Mouse (Mus musculus) cerebellum, adult 8-10 months (tissue): Measurements from ENCODE around the gene Fggy.

Source experiments
- DNase-seq: peaks from one replicate; pipeline ENCODE4 v3.0.0; 2022

The Fggy gene

DNA sequence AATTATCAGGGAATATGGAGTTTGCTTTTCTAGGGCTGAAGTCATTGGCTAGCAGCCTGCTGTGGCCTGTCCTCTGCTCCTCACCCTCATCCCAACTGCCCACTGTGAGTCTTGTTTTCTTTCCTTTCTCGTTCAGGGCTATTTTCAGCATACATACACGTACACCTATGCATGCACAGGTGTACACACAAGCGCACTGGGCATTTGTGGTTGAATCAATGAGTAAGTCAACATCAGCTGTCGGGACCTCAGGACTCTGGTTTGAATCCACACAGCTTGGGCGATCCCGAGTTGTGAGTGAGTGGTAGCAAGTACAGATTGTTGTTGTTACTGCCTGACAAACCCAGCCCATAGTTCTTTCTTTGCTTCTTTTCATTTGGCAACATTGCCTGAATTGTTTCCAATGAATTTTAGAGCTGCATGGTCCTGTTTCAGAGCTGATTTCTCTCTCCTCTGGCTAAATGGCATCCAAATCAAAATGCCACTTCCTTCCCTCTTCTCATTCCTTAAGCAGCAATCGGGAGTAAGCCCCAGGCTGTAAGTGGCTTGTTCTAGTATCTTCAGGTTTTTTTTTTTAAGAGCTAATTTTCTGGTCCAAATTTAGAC lies 109.1 kb downstream of the Fggy start:
- DNase-seq = no peak

- no peak for DNase-seq
Measured at GRCm38 (mm10) chr4:95666896-95667295, 109.6 kb downstream of the Fggy start.

GRCm38 (mm10) chr4:95667595-95667994 lies 110.3 kb downstream of the Fggy start:
- DNase-seq = no peak

DNA sequence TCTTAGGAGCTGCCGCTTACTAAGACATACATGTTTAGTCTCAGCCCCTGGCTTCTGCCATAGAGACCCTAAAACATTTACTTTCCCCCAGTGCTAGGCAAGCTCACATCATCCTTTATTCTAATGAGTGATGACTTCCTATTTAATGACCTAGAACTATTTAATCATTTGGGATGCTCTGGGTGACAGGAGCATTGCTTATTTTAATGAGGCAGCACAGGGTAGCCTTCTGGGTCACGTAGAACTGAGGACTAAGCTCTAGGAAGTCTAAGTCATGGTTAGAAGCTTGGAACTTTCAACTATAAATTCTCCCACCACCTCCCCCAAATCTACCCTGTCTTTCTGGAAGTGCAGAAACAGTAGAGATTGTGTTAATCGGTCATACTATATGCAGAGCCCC lies 111.2 kb downstream of the Fggy start:
- DNase-seq = no peak

GRCm38 (mm10) chr4:95669336-95669735 lies 112.0 kb downstream of the Fggy start:
- DNase-seq = no peak

DNA sequence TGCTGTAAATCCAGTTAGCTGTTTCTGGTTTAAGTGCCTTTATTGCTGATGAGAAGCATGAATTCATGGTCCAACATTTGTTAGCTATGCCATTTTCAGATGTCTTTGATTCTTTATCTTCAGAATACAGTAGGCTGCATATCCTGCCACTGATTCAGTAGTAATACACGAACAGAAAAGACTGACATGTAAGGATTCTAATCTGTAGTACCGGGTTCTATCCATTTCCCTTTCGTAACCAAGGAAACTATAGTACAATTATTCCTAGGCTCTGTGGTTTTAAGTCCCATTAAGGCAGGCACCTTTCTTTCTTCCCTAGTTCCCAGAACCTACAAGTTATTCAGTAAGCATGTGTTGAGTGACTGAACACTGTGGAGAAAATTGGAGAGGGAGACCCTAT lies 113.3 kb downstream of the Fggy start:
- no peak for DNase-seq

DNA sequence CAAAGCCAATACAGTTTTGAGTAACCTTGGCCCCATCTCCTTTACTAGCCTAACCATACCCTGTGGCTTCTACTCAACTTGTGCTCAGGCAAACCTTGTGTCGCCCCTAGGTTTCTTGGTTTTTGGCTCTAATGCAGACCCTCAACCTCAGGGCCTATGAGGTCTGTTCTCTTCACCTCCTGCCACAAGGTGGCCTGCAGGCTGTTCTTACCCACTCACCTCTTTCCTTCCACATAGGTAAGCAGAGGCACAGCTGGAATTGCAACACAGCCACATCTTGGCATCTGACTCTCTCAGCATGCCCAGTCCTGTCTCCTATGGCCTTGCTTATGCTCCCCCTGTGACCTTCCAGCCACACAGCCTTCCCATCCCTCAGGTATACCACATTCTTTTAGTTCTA lies 114.7 kb downstream of the Fggy start:
- no peak for DNase-seq

GRCm38 (mm10) chr4:95676390-95676789 lies 119.1 kb downstream of the Fggy start:
- no peak for DNase-seq

DNA sequence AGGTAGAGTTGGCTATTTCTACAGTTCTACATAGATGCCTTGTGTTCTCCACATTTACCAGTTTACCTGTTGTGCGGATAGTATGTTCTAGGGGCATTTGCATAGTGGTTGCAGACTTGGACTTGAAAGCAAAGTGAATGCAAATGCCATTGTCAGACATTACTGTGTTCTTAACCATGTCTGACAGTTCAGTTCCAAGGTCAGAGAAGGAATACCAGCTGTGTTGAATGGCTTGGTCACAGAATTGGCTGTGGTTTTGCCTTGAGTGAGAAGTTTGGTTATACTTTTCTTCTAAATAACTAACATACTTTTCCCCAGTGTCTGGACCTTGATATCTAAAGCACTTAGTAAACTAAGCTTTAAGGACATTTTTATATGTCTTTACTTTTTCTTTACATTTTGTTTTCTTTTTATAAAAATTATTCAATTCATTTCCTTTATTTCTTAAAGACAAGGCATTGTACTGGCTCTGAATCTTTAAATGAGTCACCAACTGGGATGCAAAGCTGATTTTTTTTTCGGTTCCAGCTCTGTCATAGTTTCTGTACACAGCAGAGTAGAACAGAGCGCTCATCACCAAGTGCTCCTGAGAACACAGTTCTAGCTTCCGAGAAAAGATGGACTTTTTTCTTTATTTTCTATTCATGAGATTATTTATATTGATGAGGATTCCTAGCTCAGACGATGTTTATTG lies 123.6 kb downstream of the Fggy start:
- DNase-seq = no peak

DNA sequence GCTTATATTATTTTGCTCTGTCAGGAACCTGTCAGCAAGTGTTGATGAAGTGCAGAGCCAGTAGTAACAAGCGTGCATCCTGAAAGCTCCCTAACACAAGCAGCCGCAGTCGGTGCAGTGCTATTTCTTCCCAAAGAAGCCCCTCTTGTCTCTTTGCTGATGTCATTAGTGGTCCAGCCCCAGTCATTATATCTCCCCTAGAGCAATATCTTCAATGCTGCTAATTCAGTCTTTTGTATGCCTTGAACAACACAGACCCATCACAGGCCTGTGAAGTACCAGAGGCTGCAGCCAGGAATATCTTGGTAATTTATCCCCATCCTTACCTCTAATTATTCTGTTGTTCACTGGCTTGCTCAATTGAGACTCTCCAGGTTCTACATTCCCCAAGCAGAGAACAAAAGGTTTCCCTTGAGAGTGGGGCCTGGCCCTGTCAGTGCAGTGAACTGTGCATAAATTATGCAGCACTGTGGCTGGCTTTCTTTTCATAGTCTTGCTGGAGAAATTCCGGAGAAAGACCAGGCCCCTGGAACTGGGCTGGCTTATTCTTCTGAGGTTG lies 127.3 kb downstream of the Fggy start:
- DNase-seq = no peak

DNA sequence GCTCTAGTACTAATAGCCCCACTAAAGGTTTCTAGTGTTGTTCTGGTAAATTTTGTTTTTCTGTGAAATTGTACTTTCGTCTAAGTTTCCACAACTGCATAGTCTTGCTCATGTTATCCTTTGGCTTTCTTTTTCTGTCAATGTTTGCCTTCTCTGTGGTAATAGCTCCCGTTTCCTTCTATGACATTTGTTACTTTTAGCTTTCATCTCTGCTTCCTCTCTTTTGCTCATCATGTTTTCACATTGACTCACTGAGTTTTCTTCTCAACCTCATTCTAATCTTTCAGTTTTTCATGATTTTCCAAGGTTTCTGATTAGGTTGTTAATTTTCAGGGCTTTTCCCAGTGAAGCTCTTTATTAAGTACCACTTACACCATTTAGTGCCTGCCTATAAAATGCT lies 129.5 kb downstream of the Fggy start:
- DNase-seq = no peak

DNA sequence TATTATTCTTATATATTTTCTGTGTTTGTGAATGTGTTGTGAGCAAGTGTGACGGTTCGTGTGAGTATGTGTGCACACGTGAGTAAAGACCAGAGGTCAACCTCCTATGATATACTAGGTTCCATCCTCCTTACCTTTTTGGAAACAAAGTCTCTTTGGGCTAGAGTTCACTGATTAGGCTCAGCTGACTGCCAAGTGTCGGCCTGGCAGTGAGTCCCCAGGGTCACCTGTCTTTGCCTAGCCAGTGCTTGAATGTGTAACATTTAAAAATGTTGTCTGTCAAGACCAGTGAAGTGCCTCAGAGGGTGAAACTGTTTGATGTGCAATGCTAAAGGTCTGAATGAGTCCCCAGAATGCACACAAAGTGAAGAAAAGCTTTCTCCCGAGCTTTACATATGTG lies 130.0 kb downstream of the Fggy start:
- DNase-seq = no peak

DNA sequence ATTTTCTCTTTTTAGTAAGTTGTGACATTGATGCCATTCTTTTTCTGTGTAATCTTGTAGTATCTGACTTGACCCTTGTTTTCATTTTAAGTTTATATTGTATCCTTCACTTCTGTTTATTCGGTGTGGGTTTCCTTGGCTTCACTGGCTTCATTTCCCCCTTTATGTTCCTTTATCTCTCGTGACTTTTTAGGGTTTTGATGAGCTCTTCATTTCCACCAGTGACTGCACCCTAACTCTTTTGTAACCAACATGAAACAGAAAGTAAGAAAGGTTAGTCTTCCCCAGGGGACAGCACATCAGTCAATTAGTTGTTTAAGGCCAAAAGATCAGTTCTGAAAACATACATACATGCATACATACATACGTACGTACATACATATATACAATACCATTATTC lies 130.9 kb downstream of the Fggy start:
- no peak for DNase-seq

DNA sequence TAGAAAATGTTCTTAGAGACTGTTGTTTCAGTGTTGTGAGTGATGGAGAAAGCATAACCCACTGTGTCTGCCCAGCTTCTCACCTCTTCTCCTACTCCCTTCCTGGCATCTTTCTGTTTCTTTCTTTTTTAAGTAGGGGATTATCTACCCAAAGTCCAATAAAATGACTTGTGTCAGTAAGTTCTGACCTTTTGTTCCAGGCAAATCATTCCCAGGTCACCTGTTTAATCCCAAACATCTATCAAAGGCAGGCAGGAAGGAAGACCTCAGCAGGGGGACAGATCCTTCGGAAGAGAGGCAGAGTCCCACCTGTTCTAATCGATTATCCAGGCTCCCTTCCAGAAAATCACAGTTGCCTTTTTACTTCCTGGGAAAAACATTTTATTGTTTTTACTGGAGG lies 143.1 kb downstream of the Fggy start:
- no peak for DNase-seq

- no peak for DNase-seq
Measured at GRCm38 (mm10) chr4:95707941-95708897, 150.9 kb downstream of the Fggy start.

DNA sequence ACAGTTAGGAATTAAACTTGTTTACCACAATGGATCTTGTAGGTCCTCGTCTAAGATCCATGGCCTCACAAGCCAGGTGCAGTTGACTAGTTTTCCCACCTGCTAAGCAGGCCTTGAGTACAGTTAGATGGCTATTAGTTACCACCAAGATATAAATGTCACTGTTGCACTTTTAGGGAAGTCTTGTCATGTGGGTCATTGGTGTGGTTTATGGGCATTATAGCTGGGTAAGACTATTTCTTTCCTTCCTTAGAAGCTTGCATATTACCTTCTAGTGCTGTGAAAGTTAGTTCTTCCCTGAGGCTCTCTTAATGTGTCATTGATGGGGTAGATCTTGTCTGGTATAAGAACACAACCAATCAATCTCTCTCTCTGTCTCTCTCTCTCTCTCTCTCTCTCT lies 152.4 kb downstream of the Fggy start:
- no peak for DNase-seq

DNA sequence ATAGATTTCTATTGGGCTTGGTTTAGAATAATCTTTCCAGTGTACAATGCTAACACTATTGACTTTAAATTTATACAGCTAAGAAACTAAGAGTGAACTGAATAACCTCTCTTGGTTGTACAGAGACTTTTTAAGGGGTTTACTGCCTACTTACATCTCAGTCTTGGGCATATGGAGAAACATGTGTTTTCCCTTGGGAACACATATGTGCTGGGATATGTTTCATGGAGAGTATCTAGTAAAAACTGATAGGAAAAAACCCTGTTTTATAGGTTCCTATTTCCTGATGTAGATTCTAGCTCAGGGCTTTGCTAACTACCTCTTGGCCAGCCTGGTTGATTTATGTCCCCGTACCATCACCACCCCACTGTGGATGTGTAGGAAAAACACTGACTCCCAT lies 155.5 kb downstream of the Fggy start:
- no peak for DNase-seq

DNA sequence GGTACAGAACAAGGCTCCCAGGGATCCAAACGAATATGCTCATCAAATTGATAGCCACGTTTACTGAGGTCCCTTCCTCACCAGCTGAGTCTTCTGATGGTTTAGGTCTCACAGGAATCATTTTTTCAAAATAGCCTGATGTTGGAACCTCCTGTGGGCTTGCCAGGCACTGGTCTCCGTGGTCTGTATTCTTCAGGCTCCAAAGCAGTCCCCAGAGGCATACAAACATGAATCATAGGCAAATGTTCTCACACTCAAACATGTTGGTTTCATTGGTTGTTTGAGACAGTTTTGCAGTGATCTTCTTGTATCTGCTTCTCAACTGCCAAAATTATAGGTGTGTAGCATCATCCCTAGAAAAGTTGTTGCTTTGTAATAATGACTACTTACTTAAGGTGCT lies 156.0 kb downstream of the Fggy start:
- no peak for DNase-seq

GRCm38 (mm10) chr4:95716137-95716536 lies 158.8 kb downstream of the Fggy start:
- DNase-seq = no peak

GRCm38 (mm10) chr4:95723615-95724014 lies 166.3 kb downstream of the Fggy start:
- no peak for DNase-seq

DNA sequence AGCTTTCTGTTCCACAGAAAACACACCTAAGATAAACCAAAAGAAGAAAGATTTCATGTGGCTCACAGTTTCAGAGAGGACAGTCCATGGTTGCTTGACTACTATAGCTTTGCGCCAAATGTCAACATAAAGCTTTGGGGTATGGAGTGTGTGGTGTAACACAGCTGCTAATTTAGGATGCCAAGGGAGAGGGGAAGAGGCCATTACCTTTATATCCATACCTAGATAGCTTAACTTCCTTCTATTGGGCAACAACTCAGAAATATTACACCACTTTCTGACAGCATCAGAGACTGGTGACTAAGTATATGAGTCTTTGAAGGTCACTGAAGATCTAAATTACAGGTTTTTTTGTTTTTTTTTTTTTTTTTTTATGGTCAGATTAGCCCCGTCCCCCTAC lies 169.1 kb downstream of the Fggy start:
- no peak for DNase-seq

DNA sequence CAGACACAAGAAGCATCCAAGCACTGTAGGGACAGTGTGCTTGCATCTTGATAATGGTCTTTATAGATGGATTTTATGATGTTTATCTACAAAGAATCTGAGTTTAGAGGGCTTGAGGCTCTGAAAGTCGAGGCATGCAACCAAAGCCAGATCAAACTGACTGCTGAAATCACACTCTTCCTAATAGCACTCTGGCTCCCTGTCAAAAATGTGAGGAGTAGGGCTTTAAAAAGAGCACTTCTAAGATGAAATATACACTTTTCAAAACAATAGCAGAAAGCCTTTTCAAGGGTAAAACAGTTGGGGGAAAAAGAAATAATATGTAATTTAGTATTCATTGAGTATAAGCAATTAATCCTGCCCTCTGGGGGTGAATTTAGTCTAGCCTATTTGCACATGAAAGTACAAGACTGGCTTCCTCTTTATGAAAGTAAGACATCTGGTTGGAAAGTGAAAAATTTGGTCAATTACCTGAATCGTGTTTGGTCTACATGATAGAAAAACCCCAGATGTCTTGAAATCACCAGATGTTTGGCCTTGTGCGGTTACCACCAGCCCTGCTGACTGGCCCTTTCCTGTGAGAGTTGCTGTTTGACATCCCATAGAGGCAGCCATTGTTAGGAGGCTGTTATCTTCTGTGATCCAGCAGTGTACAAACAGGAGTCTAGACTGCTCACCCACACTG lies 172.0 kb downstream of the Fggy start:
- DNase-seq = no peak

GRCm38 (mm10) chr4:95731110-95731509 lies 173.8 kb downstream of the Fggy start:
- no peak for DNase-seq
